Mouse (Mus musculus) sigmoid colon, adult 10 weeks (tissue): ENCODE data around the gene AB124611. TPM values are rescaled to one million over a fixed set of nuclear protein-coding genes. Genes with fewer than 3 reads are reported as not detected.

Source experiments
- polyA plus RNA-seq: library from polyadenylated mRNA; stranded (reverse); fragments of 350-450 nt; fragmentation: Illumina TruSeq; extraction: RNeasy Lipid Tissue Mini Kit (QIAGEN cat#74804); gene quantifications from one replicate; pipeline ENCODE4 v1.2.3, GENCODE M21; 2014; ENCODE audit warnings: low read depth, low replicate concordance

The AB124611 gene
- 2.5 TPM for polyA plus RNA-seq

DNA sequence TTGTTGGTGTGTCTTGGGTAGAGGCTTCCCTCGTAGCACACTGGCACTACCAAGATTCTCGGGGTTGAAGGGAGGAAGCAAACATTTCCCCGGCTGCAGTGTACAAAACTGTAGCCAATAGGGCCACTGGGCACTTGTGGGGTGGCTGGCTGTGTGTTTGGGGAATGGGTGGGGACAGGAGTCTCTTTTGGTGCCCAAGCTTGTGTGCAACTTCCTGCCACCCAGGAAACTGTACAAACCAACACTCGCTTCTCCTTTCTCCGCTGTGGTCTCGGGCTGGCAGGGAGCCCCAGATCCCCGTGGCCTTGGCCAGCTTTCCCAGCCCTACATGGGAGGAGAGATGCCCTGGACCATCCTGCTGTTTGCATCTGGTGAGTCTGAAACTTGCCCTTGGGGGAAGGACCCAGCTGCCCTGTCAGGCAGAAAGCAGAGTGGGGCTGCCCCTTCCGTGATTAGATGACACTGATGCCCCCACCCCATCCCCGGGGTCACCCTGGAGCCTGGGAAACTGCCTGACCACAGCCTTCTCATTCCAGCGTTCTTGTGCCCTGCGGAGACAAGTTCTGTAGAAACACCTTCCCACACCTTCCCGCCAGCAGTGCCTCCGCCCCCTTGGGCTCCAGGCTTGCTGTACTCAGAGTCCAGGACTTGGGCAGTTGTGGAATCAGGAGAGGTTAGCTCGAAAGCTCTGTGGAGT is at the start of gene AB124611:
Gene AB124611 (plus strand): TSS at position 240 of the 697 bp plus-strand sequence.

GRCm38 (mm10) chr9:21509772-21510688 is 15.9 kb upstream of the AB124611 start, which contains the start of gene Tmed1:
Gene Tmed1 (minus strand): TSS chr9:21510252.

DNA sequence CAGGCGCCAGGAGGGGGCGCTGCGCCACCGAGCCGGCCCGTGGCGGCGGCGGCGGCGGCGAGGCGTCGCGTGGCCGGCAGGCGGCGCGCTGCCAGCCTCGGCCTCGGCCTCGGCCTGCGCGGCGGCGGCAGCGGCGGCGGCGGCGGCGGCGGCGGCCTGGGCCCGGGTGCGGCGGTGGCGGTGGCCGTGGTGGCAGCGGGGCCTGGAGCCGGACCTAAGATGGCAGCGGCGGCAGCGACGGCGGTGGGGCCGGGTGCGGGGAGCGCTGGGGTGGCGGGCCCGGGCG is 20.8 kb downstream of the AB124611 start, which contains the start of gene Carm1:
Gene Carm1 (plus strand): TSS at position 106 of the 286 bp plus-strand sequence.

GRCm38 (mm10) chr9:21592703-21593121 is 66.7 kb downstream of the AB124611 start, which contains the start of the genes Timm29 and Yipf2:
Gene Timm29 (plus strand): TSS chr9:21592722.
Gene Yipf2 (minus strand): TSS chr9:21592828.

Other genes with a start within 250 kb of the AB124611 start
- 3.2 TPM for gene Kri1, start 238.2 kb upstream of the AB124611 start, polyA plus RNA-seq
- gene Cdkn2d, start 234.8 kb upstream of the AB124611 start, polyA plus RNA-seq, result 6.7 TPM
- gene Ap1m2, start 213.8 kb upstream of the AB124611 start, polyA plus RNA-seq, result 10.9 TPM
- gene Slc44a2, start 205.5 kb upstream of the AB124611 start, polyA plus RNA-seq, result 16.9 TPM
- 17.0 TPM for gene Ilf3, start 158.3 kb upstream of the AB124611 start, polyA plus RNA-seq
- gene Qtrt1, start 114.3 kb upstream of the AB124611 start, polyA plus RNA-seq, result not detected
- gene Dnm2, start 101.3 kb upstream of the AB124611 start, polyA plus RNA-seq, result 32.2 TPM
- 0.63 TPM for gene Tmed1, start 15.9 kb upstream of the AB124611 start, polyA plus RNA-seq
- gene Carm1, start 20.7 kb downstream of the AB124611 start, polyA plus RNA-seq, result 2.7 TPM
- gene Timm29, start 66.5 kb downstream of the AB124611 start, polyA plus RNA-seq, result 25.3 TPM
- 7.5 TPM for gene Yipf2, start 66.7 kb downstream of the AB124611 start, polyA plus RNA-seq
- gene Smarca4, start 90.0 kb downstream of the AB124611 start, polyA plus RNA-seq, result 4.4 TPM
- gene Ldlr, start 197.3 kb downstream of the AB124611 start, polyA plus RNA-seq, result 38.0 TPM
- 4.2 TPM for gene Spc24, start 234.1 kb downstream of the AB124611 start, polyA plus RNA-seq